Mouse (Mus musculus): ENCODE results near the gene Trio. TPM values are rescaled to one million over a fixed set of nuclear protein-coding genes. Genes with fewer than 3 reads are reported as not detected.

Gene Trio
- polyA plus RNA-seq, 1 experiment from 2014 or later: 38.4 TPM

- Histone ChIP-seq H3K36me3 (peaks cover 97% of the 10 kb centered on the region), H3K4me1 (peaks cover 11% of the 10 kb centered on the region), H3K27ac (no peak overlapping the region), H3K4me3 (no peak overlapping the region), H3K9me3 (replicated peaks) (no peaks in the 10 kb centered on the region), H3K27me3 (ENCODE audit: low read depth, poor library complexity, severe bottlenecking) (no peaks in the 10 kb centered on the region)
- WGBS: 93% methylated on average over 11 of the region's 11 CpGs
- no peak for DNase-seq (ENCODE audit: low spot score)
Observed at GRCm38 (mm10) chr15:27821651-27822364, 203.8 kb downstream of the Trio start.

- H3K9me3 ChIP-seq (replicated peaks): no peaks in the 10 kb centered on the region
- no peaks in the 10 kb centered on the region for H3K27me3 ChIP-seq (ENCODE audit: low read depth, poor library complexity, severe bottlenecking)
- H3K36me3 ChIP-seq: peaks cover 99% of the 10 kb centered on the region
- no peak overlapping the region for H3K27ac ChIP-seq
- H3K4me3 ChIP-seq: no peak overlapping the region
- H3K4me1 ChIP-seq: peaks cover 26% of the 10 kb centered on the region
- WGBS: 86% methylated on average over 10 of the region's 10 CpGs
- no peak for DNase-seq (ENCODE audit: low spot score)
Observed at GRCm38 (mm10) chr15:27817096-27817495, 208.6 kb downstream of the Trio start.

- H3K27ac ChIP-seq: peak overlapping the region; percentile 14; the same call in 1 of the 2 replicates
- 45% methylated on average over 6 of the region's 6 CpGs for WGBS
- no peak for DNase-seq (ENCODE audit: low spot score)
- no peaks in the 10 kb centered on the region for H3K9me3 ChIP-seq (replicated peaks)
- no peak overlapping the region for H3K4me3 ChIP-seq
- peaks cover 82% of the 10 kb centered on the region for H3K36me3 ChIP-seq
- H3K27me3 ChIP-seq (ENCODE audit: low read depth, poor library complexity, severe bottlenecking): no peaks in the 10 kb centered on the region
- peaks cover 44% of the 10 kb centered on the region for H3K4me1 ChIP-seq
Observed at GRCm38 (mm10) chr15:27814677-27815391, 210.8 kb downstream of the Trio start.

- peak; percentile 59 for DNase-seq (ENCODE audit: low spot score)
- WGBS: 50% methylated on average over 12 of the region's 12 CpGs
Observed at GRCm38 (mm10) chr15:27810793-27811488, 214.7 kb downstream of the Trio start.

GRCm38 (mm10) chr15:27810262-27810661 lies 215.4 kb downstream of the Trio start:
- Histone ChIP-seq H3K9me3 (replicated peaks) (no peaks in the 10 kb centered on the region), H3K27ac (peak overlapping the region; percentile 86), H3K4me1 (peaks cover 70% of the 10 kb centered on the region), H3K4me3 (no peak overlapping the region), H3K36me3 (peaks cover 49% of the 10 kb centered on the region), H3K27me3 (ENCODE audit: low read depth, poor library complexity, severe bottlenecking) (no peaks in the 10 kb centered on the region)
- WGBS: 26% methylated on average over 7 of the region's 7 CpGs
- DNase-seq (ENCODE audit: low spot score): no peak

More at GRCm38 (mm10) chr15:27810793-27811488, 214.7 kb downstream of the Trio start:
- H3K27ac ChIP-seq: peak overlapping the region; percentile 86
- no peaks in the 10 kb centered on the region for H3K27me3 ChIP-seq (ENCODE audit: low read depth, poor library complexity, severe bottlenecking)
- H3K4me1 ChIP-seq: peaks cover 70% of the 10 kb centered on the region
- H3K9me3 ChIP-seq (replicated peaks): no peaks in the 10 kb centered on the region
- peaks cover 50% of the 10 kb centered on the region for H3K36me3 ChIP-seq
- H3K4me3 ChIP-seq: no peak overlapping the region

GRCm38 (mm10) chr15:27808596-27809276 lies 216.9 kb downstream of the Trio start:
- H3K36me3 ChIP-seq: peaks cover 50% of the 10 kb centered on the region
- no peaks in the 10 kb centered on the region for H3K9me3 ChIP-seq (replicated peaks)
- H3K27ac ChIP-seq: peak overlapping the region; percentile 86
- DNase-seq (ENCODE audit: low spot score): peak; percentile 54
- 39% methylated on average over 5 of the region's 5 CpGs for WGBS
- H3K4me3 ChIP-seq: no peak overlapping the region
- H3K27me3 ChIP-seq (ENCODE audit: low read depth, poor library complexity, severe bottlenecking): no peaks in the 10 kb centered on the region
- peaks cover 76% of the 10 kb centered on the region for H3K4me1 ChIP-seq

GRCm38 (mm10) chr15:27806219-27806618 lies 219.4 kb downstream of the Trio start:
- H3K27me3 ChIP-seq (ENCODE audit: low read depth, poor library complexity, severe bottlenecking): no peaks in the 10 kb centered on the region
- no peaks in the 10 kb centered on the region for H3K9me3 ChIP-seq (replicated peaks)
- peak overlapping the region; percentile 77 for H3K27ac ChIP-seq
- DNase-seq (ENCODE audit: low spot score): no peak
- H3K4me3 ChIP-seq: no peak overlapping the region
- H3K36me3 ChIP-seq: peaks cover 53% of the 10 kb centered on the region
- 73% methylated on average over 10 of the region's 10 CpGs for WGBS
- peaks cover 89% of the 10 kb centered on the region for H3K4me1 ChIP-seq

GRCm38 (mm10) chr15:27805654-27806053 lies 220.0 kb downstream of the Trio start:
- H3K4me1 ChIP-seq: peaks cover 88% of the 10 kb centered on the region
- H3K4me3 ChIP-seq: no peak overlapping the region
- peak overlapping the region; percentile 77 for H3K27ac ChIP-seq
- H3K9me3 ChIP-seq (replicated peaks): no peaks in the 10 kb centered on the region
- H3K27me3 ChIP-seq (ENCODE audit: low read depth, poor library complexity, severe bottlenecking): no peaks in the 10 kb centered on the region
- DNase-seq (ENCODE audit: low spot score): no peak
- peaks cover 58% of the 10 kb centered on the region for H3K36me3 ChIP-seq
- WGBS: 65% methylated on average over 16 of the region's 16 CpGs

- Histone ChIP-seq H3K27me3 (ENCODE audit: low read depth, poor library complexity, severe bottlenecking) (no peaks in the 10 kb centered on the region), H3K4me3 (no peak overlapping the region), H3K27ac (peak overlapping the region; percentile 79), H3K9me3 (replicated peaks) (no peaks in the 10 kb centered on the region), H3K4me1 (peaks cover 75% of the 10 kb centered on the region), H3K36me3 (peaks cover 68% of the 10 kb centered on the region)
- WGBS: 90% methylated on average over 14 of the region's 14 CpGs
- no peak for DNase-seq (ENCODE audit: low spot score)
Observed at GRCm38 (mm10) chr15:27804447-27804846, 221.2 kb downstream of the Trio start.

GRCm38 (mm10) chr15:27803568-27804345 lies 221.9 kb downstream of the Trio start:
- peak overlapping the region; percentile 79 for H3K27ac ChIP-seq
- H3K4me3 ChIP-seq: no peak overlapping the region
- peaks cover 70% of the 10 kb centered on the region for H3K4me1 ChIP-seq
- WGBS: 80% methylated on average over 18 of the region's 18 CpGs
- H3K27me3 ChIP-seq (ENCODE audit: low read depth, poor library complexity, severe bottlenecking): no peaks in the 10 kb centered on the region
- DNase-seq (ENCODE audit: low spot score): no peak
- no peaks in the 10 kb centered on the region for H3K9me3 ChIP-seq (replicated peaks)
- H3K36me3 ChIP-seq: peaks cover 74% of the 10 kb centered on the region

- 87% methylated on average over 12 of the region's 12 CpGs for WGBS
- Histone ChIP-seq H3K4me1 (peaks cover 72% of the 10 kb centered on the region), H3K27me3 (ENCODE audit: low read depth, poor library complexity, severe bottlenecking) (no peaks in the 10 kb centered on the region), H3K36me3 (peaks cover 77% of the 10 kb centered on the region), H3K27ac (no peak overlapping the region), H3K9me3 (replicated peaks) (no peaks in the 10 kb centered on the region), H3K4me3 (no peak overlapping the region)
- DNase-seq (ENCODE audit: low spot score): no peak
Observed at GRCm38 (mm10) chr15:27802243-27802642, 223.4 kb downstream of the Trio start.

- Histone ChIP-seq H3K4me1 (peaks cover 72% of the 10 kb centered on the region), H3K36me3 (peaks cover 73% of the 10 kb centered on the region), H3K27me3 (ENCODE audit: low read depth, poor library complexity, severe bottlenecking) (no peaks in the 10 kb centered on the region), H3K9me3 (replicated peaks) (no peaks in the 10 kb centered on the region), H3K4me3 (no peak overlapping the region), H3K27ac (no peak overlapping the region; the same call in 1 of the 2 replicates)
- DNase-seq (ENCODE audit: low spot score): no peak
- 82% methylated on average over 4 of the region's 4 CpGs for WGBS
Observed at GRCm38 (mm10) chr15:27801177-27801576, 224.5 kb downstream of the Trio start.

All from limb, embryonic 10.5 days (tissue).